Mouse (Mus musculus) cerebellum, postnatal 4 days (tissue): ENCODE measurements around the gene Fgr.
"Not testable (repeated sequence)": the region's sequence is repeated elsewhere in the genome, so short reads cannot be mapped to it uniquely, and the experiment has no call there.

Source experiments
- DNase-seq, 2 experiments: peaks; one replicate each; pipeline ENCODE4 v3.0.0; 2022; ENCODE audit warnings: low spot score in 2 of 2, mixed read lengths in 1 of 2

Gene Fgr

GRCm38 (mm10) chr4:132983664-132984512, 10.0 kb downstream of the Fgr start:
- DNase-seq = peak in 1 of 2 experiments; percentile 51

- no peak for DNase-seq
These were observed 14.9 kb downstream of the Fgr start for GRCm38 (mm10) chr4:132988581-132989355.

- no peak for DNase-seq
These were observed 19.7 kb downstream of the Fgr start for GRCm38 (mm10) chr4:132993553-132993952.

GRCm38 (mm10) chr4:132997469-132998237, 23.8 kb downstream of the Fgr start:
- no peak for DNase-seq

GRCm38 (mm10) chr4:133002896-133003295, 29.0 kb downstream of the Fgr start:
- peak in 1 of 2 experiments; percentile 84 for DNase-seq

GRCm38 (mm10) chr4:133003316-133004018, 29.6 kb downstream of the Fgr start:
- no peak for DNase-seq

- peak; percentile 61 to 87 for DNase-seq
These were observed 31.3 kb downstream of the Fgr start for GRCm38 (mm10) chr4:133005233-133005632.

GRCm38 (mm10) chr4:133005885-133006451, 32.1 kb downstream of the Fgr start:
- not testable (repeated sequence) for DNase-seq

- no peak for DNase-seq
These were observed 33.9 kb downstream of the Fgr start for GRCm38 (mm10) chr4:133007513-133008380.

- DNase-seq = peak in 1 of 2 experiments; percentile 68
These were observed 35.2 kb downstream of the Fgr start for GRCm38 (mm10) chr4:133009131-133009530.

GRCm38 (mm10) chr4:133009676-133010075, 35.8 kb downstream of the Fgr start:
- no peak for DNase-seq

- no peak for DNase-seq
These were observed 36.7 kb downstream of the Fgr start for GRCm38 (mm10) chr4:133010611-133011010.

GRCm38 (mm10) chr4:133011028-133011820, 37.3 kb downstream of the Fgr start, which contains the start of gene Ahdc1:
TSS of gene Ahdc1 (plus strand) at chr4:133011260.
- DNase-seq = peak; percentile 87 to 96

- DNase-seq = peak in 1 of 2 experiments; percentile 63
These were observed 38.2 kb downstream of the Fgr start for GRCm38 (mm10) chr4:133011821-133012775.

GRCm38 (mm10) chr4:133012776-133013265, 38.9 kb downstream of the Fgr start:
- DNase-seq = no peak

GRCm38 (mm10) chr4:133013266-133013891, 39.5 kb downstream of the Fgr start:
- DNase-seq = no peak

- DNase-seq = peak in 1 of 2 experiments; percentile 19
These were observed 40.2 kb downstream of the Fgr start for GRCm38 (mm10) chr4:133014088-133014487.
